Comparison of ENCODE assay signal across 14 mouse cellular contexts in genomic region chr6:92499449-92499848, GRCm38 (mm10).
DNase-seq lines count a peak whose midpoint lies in the region; ATAC-seq and TF ChIP-seq lines count a peak whose summit lies in the region.
"Had no signal": no experiment of that assay in that cellular context is flagged by ENCODE, and none has a peak within 500 bp of the region (broad histone marks: within the 10 kb centered on the region; RNA-seq: fewer than 3 reads in every experiment).

No protein-coding gene starts in this region.

- H3K27ac ChIP-seq in heart, postnatal 0 days (ENCODE audit: low read depth) = peak overlapping the region; percentile 67
- H3K27ac ChIP-seq in heart, adult 2 months = no peak overlapping the region
- H3K27ac ChIP-seq in intestine, embryonic 15.5 days = peak overlapping the region; percentile 68
- H3K27ac ChIP-seq: liver, embryonic 12.5 days had no signal

- no peak for TF ChIP-seq EP300 in heart, postnatal 0 days (IDR thresholded peaks at IDR 0.05; ENCODE audit: low read depth)
- TF ChIP-seq EP300 in heart, adult 2 months (IDR thresholded peaks at IDR 0.05; ENCODE audit: insufficient read depth, low read depth, low read length) = no peak

- WGBS in heart, postnatal 0 days = 44% methylated on average over 4 of the region's 4 CpGs
- WGBS in heart, adult 2 months = 69% methylated on average over 4 of the region's 4 CpGs
- 37% methylated on average over 4 of the region's 4 CpGs for WGBS in intestine, embryonic 15.5 days

- no peak overlapping the region for H3K4me2 ChIP-seq in heart, postnatal 0 days (ENCODE audit: low read depth, low read length)
- no peak overlapping the region for H3K4me2 ChIP-seq in intestine, embryonic 15.5 days (replicated peaks)
- H3K4me2 ChIP-seq: liver, embryonic 12.5 days had no signal

- H3K4me1 ChIP-seq in heart, postnatal 0 days (ENCODE audit: control insufficient read depth, insufficient read depth) = peaks cover 27% of the 10 kb centered on the region
- H3K4me1 ChIP-seq in heart, adult 2 months (ENCODE audit: control insufficient read depth, insufficient read depth, low read length) = peaks cover 8% of the 10 kb centered on the region
- H3K4me1 ChIP-seq in intestine, embryonic 15.5 days (replicated peaks) = peaks cover 5% of the 10 kb centered on the region; the same call in 1 of the 2 replicates
- H3K4me1 ChIP-seq: liver, embryonic 12.5 days had no signal

- no peak for TF ChIP-seq CTCF in heart, postnatal 0 days (IDR thresholded peaks at IDR 0.05; ENCODE audit: low read depth)
- TF ChIP-seq CTCF in heart, adult 2 months (IDR thresholded peaks at IDR 0.05) = no peak

- no peak overlapping the region for H3K4me3 ChIP-seq in heart, postnatal 0 days (ENCODE audit: low read depth, low read length)
- no peak overlapping the region for H3K4me3 ChIP-seq in heart, adult 2 months
- H3K4me3 ChIP-seq in intestine, embryonic 15.5 days (replicated peaks) = no peak overlapping the region
- H3K4me3 ChIP-seq: liver, embryonic 12.5 days had no signal

- H3K36me3 ChIP-seq in heart, postnatal 0 days (replicated peaks; ENCODE audit: control insufficient read depth, insufficient read depth, low read length) = no peaks in the 10 kb centered on the region
- H3K36me3 ChIP-seq in heart, adult 2 months (ENCODE audit: control insufficient read depth, insufficient read depth, low read length) = peaks cover 5% of the 10 kb centered on the region; the same call in 1 of the 2 replicates
- H3K36me3 ChIP-seq in intestine, embryonic 15.5 days = no peaks in the 10 kb centered on the region
- H3K36me3 ChIP-seq: G1E; liver, embryonic 12.5 days had no signal

- no peak for TF ChIP-seq POLR2A in heart, adult 2 months (IDR thresholded peaks at IDR 0.05; ENCODE audit: insufficient read depth, low read depth, low read length)

- H3K79me2 ChIP-seq in heart, adult 2 months (replicated peaks; ENCODE audit: control insufficient read depth, insufficient read depth, low read length) = no peaks in the 10 kb centered on the region

- H3K27me3 ChIP-seq in heart, postnatal 0 days (ENCODE audit: control insufficient read depth, insufficient read depth, low read length) = no peaks in the 10 kb centered on the region
- no peaks in the 10 kb centered on the region for H3K27me3 ChIP-seq in heart, adult 2 months (ENCODE audit: control insufficient read depth, insufficient read depth, low read length)
- H3K27me3 ChIP-seq in intestine, embryonic 15.5 days (replicated peaks) = no peaks in the 10 kb centered on the region

- peak; percentile 39 for DNase-seq in adrenal gland, postnatal 14 days
- DNase-seq in adrenal gland, postnatal 10 days = no peak
- no peak for DNase-seq in heart, postnatal 0 days (ENCODE audit: low spot score)
- no peak for DNase-seq in heart, adult 2 months
- peak; percentile 26 for DNase-seq in R1 (ENCODE audit: low read depth, low spot score)
- DNase-seq in thymus, postnatal 36 days = no peak
- DNase-seq: thymus, adult 2 months had no signal

- no peak for ATAC-seq in heart, postnatal 0 days (ENCODE audit: insufficient read depth, low read depth)
- ATAC-seq in intestine, embryonic 15.5 days = peak; percentile 43; the same call in 1 of the 2 replicates
- no peak for ATAC-seq in erythroid progenitor cell, adult 5-6 weeks (replicated peaks; ENCODE audit: low FRiP score, poor library complexity, severe bottlenecking)
- ATAC-seq: activated CD4-positive, CD25-positive, alpha-beta regulatory T cell, adult 4 months; forebrain, embryonic 14.5 days; inflammation-experienced regulatory T-cells, adult 6 months; liver, embryonic 12.5 days had no signal

- intact Hi-C loops in heart, adult 2 months (cut with DNase I) = no loop called here

- H3K9me3 ChIP-seq in heart, postnatal 0 days (replicated peaks; ENCODE audit: control insufficient read depth, low read length) = no peaks in the 10 kb centered on the region
- H3K9me3 ChIP-seq in intestine, embryonic 15.5 days = no peaks in the 10 kb centered on the region
- H3K9me3 ChIP-seq: G1E; liver, embryonic 12.5 days had no signal

- no peak overlapping the region for H3K9ac ChIP-seq in heart, postnatal 0 days (replicated peaks; ENCODE audit: low read depth, low read length)
- no peak overlapping the region for H3K9ac ChIP-seq in heart, adult 2 months (ENCODE audit: low read depth, low read length)
- no peak overlapping the region for H3K9ac ChIP-seq in intestine, embryonic 15.5 days
- H3K9ac ChIP-seq: liver, embryonic 12.5 days had no signal

Comparison
In these comparisons a context has a peak if more than half of its experiments do, and no peak if none do; other contexts are left out.
1. DNase-seq: peak in adrenal gland, postnatal 14 days (single experiment) and R1 (single experiment); none in adrenal gland, postnatal 10 days (single experiment), heart, postnatal 0 days (single experiment), heart, adult 2 months (0 of 2) and thymus, postnatal 36 days (0 of 2).